In genomic region chr4:117612713-117613112, GRCm38 (mm10) we compare ENCODE assay signal across 27 mouse cellular contexts.
DNase-seq lines count a peak whose midpoint lies in the region; ATAC-seq and TF ChIP-seq lines count a peak whose summit lies in the region.
"Had no signal": no experiment of that assay in that cellular context is flagged by ENCODE, and none has a peak within 500 bp of the region (broad histone marks: within the 10 kb centered on the region; RNA-seq: fewer than 3 reads in every experiment).

No protein-coding gene starts in this region.

- no peak overlapping the region for H3K4me3 ChIP-seq in midbrain, embryonic 11.5 days (ENCODE audit: low read depth, low read length)
- no peak overlapping the region for H3K4me3 ChIP-seq in midbrain, embryonic 10.5 days
- no peak overlapping the region for H3K4me3 ChIP-seq in limb, embryonic 11.5 days (ENCODE audit: low read depth, low read length)
- H3K4me3 ChIP-seq in liver, embryonic 14.5 days (ENCODE audit: insufficient read depth in 1 of 2, low read depth in 2 of 2, low read length in 2 of 2) = no peak overlapping the region
- H3K4me3 ChIP-seq in stomach, postnatal 0 days (ENCODE audit: low read depth, low read length) = no peak overlapping the region
- H3K4me3 ChIP-seq: forebrain, embryonic 13.5 days; heart, embryonic 12.5 days; hindbrain, embryonic 13.5 days; stomach, embryonic 15.5 days had no signal

- no peaks in the 10 kb centered on the region for H3K9me3 ChIP-seq in midbrain, embryonic 11.5 days (ENCODE audit: control insufficient read depth, low read length)
- H3K9me3 ChIP-seq in midbrain, embryonic 10.5 days (replicated peaks) = no peaks in the 10 kb centered on the region
- no peaks in the 10 kb centered on the region for H3K9me3 ChIP-seq in limb, embryonic 11.5 days (ENCODE audit: control insufficient read depth, low read length)
- H3K9me3 ChIP-seq in liver, embryonic 14.5 days (ENCODE audit: control insufficient read depth, low read length) = no peaks in the 10 kb centered on the region
- H3K9me3 ChIP-seq in stomach, postnatal 0 days (ENCODE audit: control insufficient read depth, low read length) = no peaks in the 10 kb centered on the region
- H3K9me3 ChIP-seq: forebrain, embryonic 13.5 days; heart, embryonic 12.5 days; hindbrain, embryonic 13.5 days; stomach, embryonic 15.5 days had no signal

- no peak overlapping the region for H3K4me2 ChIP-seq in midbrain, embryonic 11.5 days
- H3K4me2 ChIP-seq in limb, embryonic 11.5 days (ENCODE audit: low read depth, severe bottlenecking) = no peak overlapping the region
- no peak overlapping the region for H3K4me2 ChIP-seq in liver, embryonic 14.5 days (ENCODE audit: low read depth)
- no peak overlapping the region for H3K4me2 ChIP-seq in stomach, postnatal 0 days (replicated peaks; ENCODE audit: low read depth)
- H3K4me2 ChIP-seq: forebrain, embryonic 13.5 days; heart, embryonic 12.5 days; hindbrain, embryonic 13.5 days; stomach, embryonic 15.5 days had no signal

- H3K27ac ChIP-seq in midbrain, embryonic 11.5 days (ENCODE audit: low read depth, low read length) = no peak overlapping the region
- H3K27ac ChIP-seq in midbrain, embryonic 10.5 days (replicated peaks) = no peak overlapping the region
- peak overlapping the region; percentile 60 for H3K27ac ChIP-seq in limb, embryonic 11.5 days (replicated peaks; ENCODE audit: low read depth, low read length)
- no peak overlapping the region for H3K27ac ChIP-seq in liver, embryonic 14.5 days
- no peak overlapping the region for H3K27ac ChIP-seq in stomach, postnatal 0 days (replicated peaks)
- H3K27ac ChIP-seq: forebrain, embryonic 13.5 days; stomach, embryonic 15.5 days had no signal

- 95% methylated on average over 5 of the region's 5 CpGs for WGBS in midbrain, embryonic 11.5 days
- WGBS in midbrain, embryonic 10.5 days = 94% methylated on average over 5 of the region's 5 CpGs
- 65% methylated on average over 5 of the region's 5 CpGs for WGBS in limb, embryonic 11.5 days
- 60% methylated on average over 5 of the region's 5 CpGs for WGBS in liver, embryonic 14.5 days (ENCODE audit: insufficient replicate concordance)
- WGBS in stomach, postnatal 0 days = 76% methylated on average over 5 of the region's 5 CpGs

- no peaks in the 10 kb centered on the region for H3K27me3 ChIP-seq in midbrain, embryonic 11.5 days (ENCODE audit: control insufficient read depth, insufficient read depth, low read length)
- H3K27me3 ChIP-seq in midbrain, embryonic 10.5 days (ENCODE audit: low read depth, poor library complexity, severe bottlenecking) = no peaks in the 10 kb centered on the region
- H3K27me3 ChIP-seq in limb, embryonic 11.5 days (ENCODE audit: control insufficient read depth, insufficient read depth, low read length) = no peaks in the 10 kb centered on the region
- no peaks in the 10 kb centered on the region for H3K27me3 ChIP-seq in liver, embryonic 14.5 days (ENCODE audit: control insufficient read depth, insufficient read depth, low read length)
- no peaks in the 10 kb centered on the region for H3K27me3 ChIP-seq in stomach, postnatal 0 days (ENCODE audit: control insufficient read depth, insufficient read depth, low read length)
- H3K27me3 ChIP-seq: CH12.LX; forebrain, embryonic 13.5 days; heart, embryonic 12.5 days; hindbrain, embryonic 13.5 days; stomach, embryonic 15.5 days had no signal

- peak; percentile 1 for DNase-seq in midbrain, embryonic 11.5 days (ENCODE audit: low spot score, missing footprints)
- DNase-seq in midbrain, embryonic 10.5 days (ENCODE audit: low spot score) = no peak
- DNase-seq in limb, embryonic 11.5 days (ENCODE audit: low spot score) = peak; percentile 65
- DNase-seq in liver, embryonic 14.5 days (ENCODE audit: low read depth in 3 of 3, low spot score in 3 of 3) = no peak
- peak; percentile 42 for DNase-seq in stomach, postnatal 0 days (ENCODE audit: low spot score)
- no peak for DNase-seq in retina, postnatal 1 day
- no peak for DNase-seq in ovary, postnatal 36 days (ENCODE audit: low spot score)
- DNase-seq: adrenal gland, postnatal 14 days; B cell, adult 2 months; cerebellum, adult 9-10 months; gastrocnemius, postnatal 14 days; heart, adult 18-20 months; heart, postnatal 14 days; kidney, adult 9 months; kidney, postnatal 36 days; layer of hippocampus, adult 9-11 months; lung, adult 18-20 months; lung, postnatal 10 days; midbrain, embryonic 14.5 days; thymus, adult 2 months had no signal

- ATAC-seq in midbrain, embryonic 11.5 days (ENCODE audit: low FRiP score) = no peak
- no peak for ATAC-seq in limb, embryonic 11.5 days (ENCODE audit: insufficient number of reproducible peaks, low FRiP score, low TSS enrichment, low read depth)
- peak; percentile 38; the same call in 1 of the 2 replicates for ATAC-seq in liver, embryonic 14.5 days (ENCODE audit: insufficient read depth)
- ATAC-seq in stomach, postnatal 0 days (ENCODE audit: low FRiP score, low TSS enrichment) = peak; percentile 84
- no peak for ATAC-seq in megakaryocyte progenitor cell, adult 5-6 weeks (replicated peaks; ENCODE audit: poor library complexity)
- ATAC-seq: forebrain, embryonic 13.5 days; inflammation-experienced regulatory T-cells, adult 6 months had no signal

- TF ChIP-seq EP300 in liver, embryonic 14.5 days (IDR thresholded peaks at IDR 0.05; ENCODE audit: low read depth) = no peak
- no peak for TF ChIP-seq EP300 in stomach, postnatal 0 days (optimal IDR thresholded peaks at IDR 0.05)

- no peaks in the 10 kb centered on the region for H3K4me1 ChIP-seq in midbrain, embryonic 11.5 days (ENCODE audit: control insufficient read depth, insufficient read depth, low read length)
- peaks cover 16% of the 10 kb centered on the region for H3K4me1 ChIP-seq in midbrain, embryonic 10.5 days
- peaks cover 40% of the 10 kb centered on the region for H3K4me1 ChIP-seq in limb, embryonic 11.5 days (ENCODE audit: control insufficient read depth, insufficient read depth, low read length)
- H3K4me1 ChIP-seq in liver, embryonic 14.5 days (replicated peaks; ENCODE audit: control insufficient read depth in 2 of 2, insufficient read depth in 2 of 2, low read length in 1 of 2) = peaks cover 15 to 38% of the 10 kb centered on the region in 2 experiments; a peak in 3 of 4 replicates
- no peaks in the 10 kb centered on the region for H3K4me1 ChIP-seq in stomach, postnatal 0 days (replicated peaks; ENCODE audit: control insufficient read depth, insufficient read depth)

- no peak for TF ChIP-seq CTCF in liver, embryonic 14.5 days (IDR thresholded peaks at IDR 0.05; ENCODE audit: low read depth)
- no peak for TF ChIP-seq CTCF in stomach, postnatal 0 days (IDR thresholded peaks at IDR 0.05; ENCODE audit: low read depth)

- no peak overlapping the region for H3K9ac ChIP-seq in midbrain, embryonic 11.5 days (ENCODE audit: low read length)
- H3K9ac ChIP-seq in limb, embryonic 11.5 days (ENCODE audit: low read length) = no peak overlapping the region
- H3K9ac ChIP-seq in liver, embryonic 14.5 days (replicated peaks) = no peak overlapping the region
- H3K9ac ChIP-seq in stomach, postnatal 0 days (ENCODE audit: low read length) = no peak overlapping the region
- H3K9ac ChIP-seq: forebrain, embryonic 13.5 days; heart, embryonic 12.5 days; hindbrain, embryonic 13.5 days; stomach, embryonic 15.5 days had no signal

- H3K36me3 ChIP-seq in midbrain, embryonic 11.5 days (ENCODE audit: control insufficient read depth, insufficient read depth, low read length) = no peaks in the 10 kb centered on the region; the same call in 1 of the 2 replicates
- peaks cover 81% of the 10 kb centered on the region for H3K36me3 ChIP-seq in midbrain, embryonic 10.5 days
- H3K36me3 ChIP-seq in limb, embryonic 11.5 days (ENCODE audit: control insufficient read depth, insufficient read depth, low read length) = no peaks in the 10 kb centered on the region; the same call in none of the 2 replicates
- H3K36me3 ChIP-seq in liver, embryonic 14.5 days (replicated peaks; ENCODE audit: control insufficient read depth, insufficient read depth, low read depth) = no peaks in the 10 kb centered on the region; the same call in 1 of the 2 replicates
- H3K36me3 ChIP-seq in stomach, postnatal 0 days (ENCODE audit: control insufficient read depth, insufficient read depth, low read length) = peaks cover 26% of the 10 kb centered on the region

Comparison
In these comparisons a context has a peak if more than half of its experiments do, and no peak if none do; other contexts are left out.
1. DNase-seq: peak in midbrain, embryonic 11.5 days (single experiment), limb, embryonic 11.5 days (single experiment) and stomach, postnatal 0 days (single experiment); none in midbrain, embryonic 10.5 days (single experiment), liver, embryonic 14.5 days (0 of 3), retina, postnatal 1 day (single experiment) and ovary, postnatal 36 days (single experiment).
2. ATAC-seq: peak in liver, embryonic 14.5 days (single experiment) and stomach, postnatal 0 days (single experiment); none in midbrain, embryonic 11.5 days (single experiment), limb, embryonic 11.5 days (single experiment) and megakaryocyte progenitor cell, adult 5-6 weeks (single experiment).